Mouse (Mus musculus) heart, embryonic 10.5 days (tissue): ENCODE data around the gene Scml4. TPM values are rescaled to one million over a fixed set of nuclear protein-coding genes. Genes with fewer than 3 reads are reported as not detected.
A peak's percentile ranks its signal among the peaks of the same experiment; 100 is the strongest.

ENCODE experiments used
- DNase-seq: peaks from one replicate; pipeline ENCODE4 v3.0.0-alpha.2; 2017; ENCODE audit warnings: low spot score
- H3K27ac ChIP-seq: fragments of 300-500 bp; sonication (generic); 2 replicates; pipeline ENCODE4 v1.5.1; 2016; ENCODE audit warnings: mild to moderate bottlenecking
- H3K27me3 ChIP-seq: fragments of 300-500 bp; sonication (generic); 2 replicates; pipeline ENCODE4 v1.6.1; 2016; ENCODE audit warnings: mild to moderate bottlenecking; ENCODE audit not compliant: poor library complexity, insufficient read depth, severe bottlenecking
- H3K36me3 ChIP-seq: fragments of 300-500 bp; sonication (generic); 2 replicates; pipeline ENCODE4 v1.6.1; 2016; ENCODE audit warnings: mild to moderate bottlenecking, moderate library complexity
- H3K4me1 ChIP-seq: fragments of 300-500 bp; sonication (generic); 2 replicates; pipeline ENCODE4 v1.6.1; 2016; ENCODE audit warnings: mild to moderate bottlenecking
- H3K4me3 ChIP-seq: fragments of 300-500 bp; sonication (generic); 2 replicates; pipeline ENCODE4 v1.5.1; 2016; ENCODE audit warnings: mild to moderate bottlenecking, moderate library complexity
- H3K9me3 ChIP-seq: fragments of 300-500 bp; sonication (generic); 2 replicates; pipeline ENCODE4 v1.6.1; 2016; ENCODE audit warnings: mild to moderate bottlenecking, moderate library complexity
- WGBS: fragments of 180-500 bp; shearing (Covaris S2); methylation state at CpG from one replicate; pipeline ENCODE4 v1.1.7; 2016; 5-methylcytosine and 5-hydroxymethylcytosine counted together
- polyA plus RNA-seq: library from polyadenylated mRNA; unstranded; fragments of >200 nt; fragmentation: Nextera tagmentation; extraction: Ambion mirVana; gene quantifications from 2 replicates; pipeline ENCODE4 v1.2.1, GENCODE M21; 2016

Gene Scml4
- polyA plus RNA-seq, 1 experiment from 2014 or later, result 1.0 TPM

DNA sequence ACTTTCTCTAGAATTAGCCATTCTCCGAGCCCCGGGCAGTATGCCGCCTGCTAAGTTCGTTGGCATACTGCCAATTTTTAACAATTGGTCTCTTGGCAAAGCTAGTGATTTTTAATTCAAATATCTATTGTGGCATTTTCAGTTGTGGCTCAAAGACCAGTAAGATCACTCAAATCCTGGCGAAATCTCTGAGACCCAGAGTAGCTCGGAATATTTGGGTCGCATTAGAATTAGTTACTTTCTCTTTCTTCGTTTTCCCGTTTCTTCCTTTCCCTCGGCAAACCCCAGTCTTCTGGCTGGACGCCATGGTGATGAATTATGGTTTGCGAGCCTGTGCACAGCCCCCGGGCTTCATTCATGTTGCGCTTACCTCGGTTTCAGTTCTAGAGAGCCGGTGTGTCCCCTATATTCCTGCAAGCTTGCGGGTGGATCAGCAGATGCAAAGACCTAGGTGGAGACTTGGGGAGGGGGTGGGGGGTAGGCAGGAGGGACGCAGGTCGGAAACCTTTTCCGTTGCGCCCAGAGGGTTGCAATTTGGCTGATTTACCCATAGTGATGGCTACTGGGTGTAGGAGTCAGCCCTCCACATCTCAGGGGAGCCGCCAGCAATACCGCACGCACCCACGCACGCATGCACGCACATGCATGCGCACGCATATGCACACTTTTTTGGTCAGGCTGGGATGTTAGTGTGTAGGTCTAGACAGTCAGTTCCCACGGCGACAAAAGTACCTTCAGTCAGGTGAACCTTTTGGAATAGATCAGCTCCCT, 3.6 kb downstream of the Scml4 start:
- peak overlapping the region; percentile 46 for H3K4me3 ChIP-seq
- H3K27ac ChIP-seq, result no peak overlapping the region
- H3K4me1 ChIP-seq, result peaks cover 3% of the 10 kb centered on the region; the same call in 1 of the 2 replicates
- no peak for DNase-seq
- no peaks in the 10 kb centered on the region for H3K36me3 ChIP-seq
- peaks cover 3% of the 10 kb centered on the region; the same call in 1 of the 2 replicates for H3K27me3 ChIP-seq
- H3K9me3 ChIP-seq, result no peaks in the 10 kb centered on the region
- 52% methylated on average over 31 of the region's 31 CpGs for WGBS

DNA sequence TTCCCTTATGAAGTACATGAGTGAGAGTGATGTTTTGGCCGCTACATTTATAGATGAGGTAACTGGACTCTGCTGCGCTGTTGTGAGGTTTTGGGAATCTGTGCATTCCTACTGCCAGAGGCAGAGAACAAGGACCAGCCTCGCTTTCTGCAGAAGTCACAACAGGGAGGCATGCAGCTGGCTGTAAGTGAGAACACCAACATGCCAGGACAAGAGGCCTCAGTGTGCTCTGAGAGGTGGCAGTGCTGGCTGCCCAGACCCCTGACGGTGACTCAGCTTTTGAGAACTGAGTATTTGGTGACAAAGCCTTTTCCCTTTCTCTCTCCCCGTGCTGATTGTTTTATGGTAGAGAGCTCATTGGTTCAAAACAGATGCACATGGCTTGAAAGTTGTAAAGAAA, 4.5 kb downstream of the Scml4 start:
- Histone ChIP-seq H3K9me3 (no peaks in the 10 kb centered on the region), H3K27ac (0 out of 2 replicates have a peak overlapping the region, but pooled peaks have one; percentile 12), H3K4me1 (peaks cover 3% of the 10 kb centered on the region; the same call in 1 of the 2 replicates), H3K27me3 (peaks cover 3% of the 10 kb centered on the region; the same call in 1 of the 2 replicates), H3K4me3 (no peak overlapping the region), H3K36me3 (no peaks in the 10 kb centered on the region)
- 48% methylated on average over 5 of the region's 5 CpGs for WGBS
- no peak for DNase-seq

DNA sequence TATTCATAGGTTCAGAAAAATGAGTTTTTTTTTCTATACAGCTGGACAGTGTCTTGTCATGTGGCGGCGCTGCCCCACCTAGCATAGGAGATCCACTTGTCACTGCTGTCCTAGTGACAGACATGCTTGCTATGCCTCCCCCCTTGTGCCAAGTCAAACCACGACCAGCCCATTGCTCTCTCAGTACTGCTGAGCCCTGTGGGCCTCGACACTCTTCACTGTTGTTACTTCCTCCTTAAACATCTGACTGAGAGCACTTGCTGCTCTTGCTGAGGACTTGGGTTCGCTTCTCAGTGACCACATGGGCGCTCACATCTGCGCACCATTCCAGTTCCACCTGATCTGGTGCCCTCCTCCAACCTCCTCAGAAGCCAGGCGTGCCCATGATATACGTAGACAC, 8.2 kb downstream of the Scml4 start:
- no peaks in the 10 kb centered on the region for H3K9me3 ChIP-seq
- 80% methylated on average over 9 of the region's 9 CpGs for WGBS
- H3K27ac ChIP-seq, result no peak overlapping the region
- peaks cover 3% of the 10 kb centered on the region; the same call in 1 of the 2 replicates for H3K27me3 ChIP-seq
- H3K4me3 ChIP-seq, result no peak overlapping the region
- H3K36me3 ChIP-seq, result no peaks in the 10 kb centered on the region
- H3K4me1 ChIP-seq, result peaks cover 3% of the 10 kb centered on the region; the same call in 1 of the 2 replicates
- no peak for DNase-seq

DNA sequence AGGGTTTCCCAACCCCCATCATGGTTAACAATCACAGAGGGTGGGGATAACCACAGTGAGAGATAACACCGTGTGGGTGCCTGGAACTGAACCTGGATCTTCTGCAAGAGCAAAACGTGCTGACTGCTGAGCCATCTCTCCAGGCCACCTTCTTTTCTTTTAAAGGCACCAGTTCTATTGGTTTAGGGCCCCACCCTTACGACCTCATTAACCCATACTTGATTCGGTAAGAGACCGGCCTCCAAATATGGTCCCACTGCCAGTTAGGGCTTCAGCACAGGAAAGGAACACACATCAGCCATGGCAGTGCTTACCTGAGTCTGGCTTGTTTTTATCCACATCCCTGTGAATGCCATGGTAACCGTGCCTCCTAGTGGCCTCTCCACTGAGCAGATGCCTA, 9.3 kb downstream of the Scml4 start:
- Histone ChIP-seq H3K4me3 (no peak overlapping the region), H3K27me3 (peaks cover 3% of the 10 kb centered on the region; the same call in 1 of the 2 replicates), H3K27ac (no peak overlapping the region), H3K9me3 (no peaks in the 10 kb centered on the region), H3K4me1 (peaks cover under 1% of the 10 kb centered on the region; the same call in 1 of the 2 replicates), H3K36me3 (no peaks in the 10 kb centered on the region)
- WGBS, result 68% methylated on average over 6 of the region's 6 CpGs
- no peak for DNase-seq

DNA sequence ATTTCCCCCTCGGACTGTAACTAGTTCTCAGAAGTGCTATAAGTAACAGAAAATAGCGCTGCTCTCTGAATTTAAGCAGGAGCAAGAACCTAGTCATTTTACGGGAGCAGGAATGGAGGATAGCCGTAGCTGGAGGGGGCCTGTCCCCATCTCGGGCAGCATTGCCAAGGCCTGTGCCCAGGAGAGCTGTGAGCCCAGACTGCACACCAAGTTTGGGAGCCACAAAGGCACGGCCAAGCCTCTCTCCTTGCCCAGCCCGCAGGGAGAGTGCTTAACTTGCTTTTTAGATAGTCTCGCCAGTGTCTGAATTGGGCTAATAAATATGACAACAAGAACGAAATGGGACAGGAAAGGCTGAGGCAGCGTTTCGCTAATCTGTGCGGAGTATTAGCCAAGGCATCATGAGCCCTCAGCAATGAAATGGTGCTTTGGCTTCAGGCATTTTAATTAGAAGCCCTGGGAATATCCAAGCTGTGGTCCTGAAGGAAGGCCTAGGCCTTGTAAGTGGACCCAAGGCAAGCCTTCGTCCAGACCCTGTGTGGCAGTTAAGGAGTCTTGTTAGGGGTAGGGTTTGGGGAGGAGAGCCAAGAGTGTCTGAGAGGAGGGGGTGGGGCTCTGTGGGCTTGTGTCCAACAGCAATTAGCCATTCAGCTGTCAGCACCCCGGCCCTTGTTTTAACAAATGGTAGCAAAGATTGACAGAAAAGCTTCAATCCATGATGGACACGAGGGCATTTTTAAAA, 12.3 kb downstream of the Scml4 start:
- H3K27me3 ChIP-seq, result no peaks in the 10 kb centered on the region
- peaks cover 6% of the 10 kb centered on the region; the same call in 1 of the 2 replicates for H3K4me1 ChIP-seq
- H3K4me3 ChIP-seq, result no peak overlapping the region
- no peaks in the 10 kb centered on the region for H3K9me3 ChIP-seq
- no peak for DNase-seq
- H3K27ac ChIP-seq, result no peak overlapping the region
- 79% methylated on average over 15 of the region's 15 CpGs for WGBS
- H3K36me3 ChIP-seq, result no peaks in the 10 kb centered on the region

DNA sequence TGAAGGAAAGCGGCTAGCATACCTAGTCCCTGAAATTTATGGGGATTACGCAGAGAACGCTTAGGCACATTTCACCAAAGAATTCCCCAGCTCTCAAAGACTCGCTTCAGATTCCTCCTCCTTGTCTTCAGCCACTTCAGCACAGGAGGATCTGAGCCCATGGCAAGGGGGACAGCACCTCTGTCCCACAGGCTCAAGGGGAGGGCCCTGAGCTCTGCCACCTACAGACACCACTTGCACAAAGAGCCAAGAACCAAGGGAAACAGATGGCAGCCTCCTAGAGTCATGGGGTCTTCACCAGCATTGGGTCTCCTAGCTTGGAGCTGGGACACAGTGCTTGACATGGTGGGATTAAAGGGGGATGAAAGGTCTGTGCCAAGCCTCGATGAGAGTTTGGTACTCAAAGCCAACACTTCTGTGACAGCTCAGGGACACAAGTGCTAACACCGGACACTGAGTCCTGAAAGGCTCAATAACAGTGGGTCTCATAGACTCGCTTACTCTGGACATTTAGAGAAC, 13.0 kb downstream of the Scml4 start:
- 78% methylated on average over 7 of the region's 7 CpGs for WGBS
- H3K27ac ChIP-seq, result no peak overlapping the region
- H3K4me3 ChIP-seq, result no peak overlapping the region
- H3K36me3 ChIP-seq, result no peaks in the 10 kb centered on the region
- H3K4me1 ChIP-seq, result peaks cover 6% of the 10 kb centered on the region; the same call in 1 of the 2 replicates
- no peaks in the 10 kb centered on the region for H3K27me3 ChIP-seq
- no peaks in the 10 kb centered on the region for H3K9me3 ChIP-seq
- DNase-seq, result no peak

DNA sequence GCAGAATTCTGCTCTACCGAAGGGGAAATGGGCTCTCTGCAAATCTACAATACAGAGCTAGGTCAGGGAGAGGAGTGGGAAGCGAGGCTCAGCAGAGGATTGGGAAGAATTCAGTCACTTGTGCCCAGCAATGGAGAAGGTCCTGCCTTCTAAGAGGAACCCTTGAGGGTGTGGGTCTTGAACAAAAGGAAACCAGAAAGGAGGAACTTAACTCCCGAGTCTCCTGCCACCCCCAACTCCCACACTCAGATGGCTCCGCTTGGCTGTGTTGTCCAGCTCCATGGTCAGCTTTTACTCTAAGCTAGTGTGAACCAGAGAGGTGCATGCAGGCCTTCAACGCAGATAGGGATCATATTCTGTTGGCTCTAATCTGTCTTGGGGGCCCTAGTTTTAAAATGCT, 16.0 kb downstream of the Scml4 start:
- WGBS, result 70% methylated on average over 5 of the region's 5 CpGs
- Histone ChIP-seq H3K27ac (no peak overlapping the region), H3K27me3 (no peaks in the 10 kb centered on the region), H3K4me3 (no peak overlapping the region), H3K36me3 (no peaks in the 10 kb centered on the region), H3K9me3 (no peaks in the 10 kb centered on the region), H3K4me1 (peaks cover 13% of the 10 kb centered on the region; the same call in 1 of the 2 replicates)
- no peak for DNase-seq

DNA sequence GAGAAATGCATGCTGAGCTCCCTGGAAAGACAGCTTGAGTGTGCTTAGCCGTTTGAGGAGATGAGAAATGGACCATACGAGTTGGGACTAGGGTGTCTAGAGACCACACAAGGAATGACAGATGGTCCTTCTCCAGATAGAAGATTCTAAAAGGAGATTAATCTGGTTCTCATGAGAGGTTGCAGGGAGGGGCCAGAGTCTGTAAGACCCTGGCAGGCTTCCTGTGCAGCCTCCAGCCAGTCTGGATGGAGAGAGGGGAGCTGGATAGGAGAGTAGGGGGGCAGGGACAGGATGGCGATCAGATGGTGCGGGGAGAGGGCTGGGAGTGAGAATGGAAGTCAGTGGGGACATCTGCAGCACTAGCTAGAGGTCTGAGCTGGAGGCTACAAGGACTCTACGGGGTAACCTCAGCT, 19.1 kb downstream of the Scml4 start:
- no peak overlapping the region for H3K4me3 ChIP-seq
- H3K4me1 ChIP-seq, result peaks cover 13% of the 10 kb centered on the region; the same call in 1 of the 2 replicates
- no peaks in the 10 kb centered on the region for H3K9me3 ChIP-seq
- WGBS, result 65% methylated on average over 5 of the region's 5 CpGs
- H3K36me3 ChIP-seq, result no peaks in the 10 kb centered on the region
- no peak for DNase-seq
- no peak overlapping the region for H3K27ac ChIP-seq
- no peaks in the 10 kb centered on the region for H3K27me3 ChIP-seq

DNA sequence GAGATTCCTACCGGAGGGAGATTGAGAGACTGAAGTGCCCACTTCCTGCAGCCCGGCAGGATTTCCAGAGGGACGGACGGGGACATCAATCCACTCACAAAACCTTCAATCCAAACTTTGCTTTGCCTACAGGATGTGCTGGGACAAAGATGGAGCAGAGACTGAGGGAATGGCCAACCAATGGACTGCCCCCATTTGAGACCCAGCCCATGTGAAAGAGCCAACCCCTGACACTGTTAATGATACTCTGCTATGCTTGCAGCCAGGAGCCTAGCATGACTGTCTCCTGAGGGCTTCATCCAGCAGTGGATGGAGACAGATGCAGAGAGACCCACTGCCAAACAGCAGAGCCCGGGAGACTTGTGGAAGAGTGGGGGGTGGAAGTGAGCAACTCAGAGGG, 19.5 kb downstream of the Scml4 start:
- H3K36me3 ChIP-seq, result no peaks in the 10 kb centered on the region
- H3K27me3 ChIP-seq, result no peaks in the 10 kb centered on the region
- H3K4me1 ChIP-seq, result peaks cover 13% of the 10 kb centered on the region; the same call in 1 of the 2 replicates
- no peak overlapping the region for H3K4me3 ChIP-seq
- 60% methylated on average over 5 of the region's 5 CpGs for WGBS
- no peaks in the 10 kb centered on the region for H3K9me3 ChIP-seq
- H3K27ac ChIP-seq, result no peak overlapping the region
- DNase-seq, result no peak

DNA sequence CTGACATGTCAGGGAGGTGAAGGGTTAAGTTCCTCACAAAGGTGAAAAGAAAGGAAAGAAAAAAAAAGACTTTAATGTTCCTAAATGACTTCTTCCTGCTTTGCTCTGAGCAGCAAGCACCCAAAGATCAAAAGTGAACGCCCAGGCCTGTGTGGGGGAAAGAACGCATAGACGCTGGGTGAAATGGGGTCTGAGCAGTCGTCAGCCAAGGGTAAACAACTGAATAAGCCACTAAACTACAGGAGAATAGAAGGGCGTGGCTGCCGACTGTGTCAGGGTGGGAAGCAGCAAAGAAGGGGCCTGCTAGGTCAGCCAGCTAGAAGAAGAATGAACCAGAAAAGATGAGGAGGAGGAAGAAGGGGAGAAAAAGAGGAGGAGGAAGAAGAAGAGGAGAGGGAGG, 26.9 kb downstream of the Scml4 start:
- 20% methylated on average over 6 of the region's 6 CpGs for WGBS
- DNase-seq, result peak; percentile 62
- Histone ChIP-seq H3K9me3 (no peaks in the 10 kb centered on the region), H3K4me1 (no peaks in the 10 kb centered on the region), H3K36me3 (no peaks in the 10 kb centered on the region), H3K4me3 (0 out of 2 replicates have a peak overlapping the region, but pooled peaks have one; percentile 24), H3K27me3 (no peaks in the 10 kb centered on the region), H3K27ac (no peak overlapping the region)

DNA sequence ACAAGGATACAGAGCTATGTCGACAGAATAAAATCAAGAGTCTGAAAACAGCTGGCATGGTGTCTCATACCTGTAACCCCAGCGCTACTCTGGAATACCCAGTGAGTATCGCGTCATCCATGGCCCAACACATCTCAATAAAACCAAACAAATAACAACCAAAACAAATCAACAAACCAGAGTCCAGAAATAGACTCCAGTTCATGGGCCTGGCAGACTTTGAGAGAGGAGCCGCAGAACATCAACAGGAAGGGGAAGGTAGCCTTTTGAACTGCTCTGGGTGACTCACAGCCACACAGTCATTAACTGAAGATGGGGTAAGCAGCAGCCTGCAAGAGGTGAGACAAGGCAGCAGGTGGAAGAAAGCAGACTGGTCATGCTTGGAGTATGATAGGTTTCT, 28.1 kb downstream of the Scml4 start:
- no peaks in the 10 kb centered on the region for H3K27me3 ChIP-seq
- no peaks in the 10 kb centered on the region for H3K36me3 ChIP-seq
- H3K9me3 ChIP-seq, result no peaks in the 10 kb centered on the region
- no peak overlapping the region for H3K27ac ChIP-seq
- no peaks in the 10 kb centered on the region for H3K4me1 ChIP-seq
- DNase-seq, result no peak
- no peak overlapping the region for H3K4me3 ChIP-seq
- WGBS, result 79% methylated on average over 5 of the region's 5 CpGs

DNA sequence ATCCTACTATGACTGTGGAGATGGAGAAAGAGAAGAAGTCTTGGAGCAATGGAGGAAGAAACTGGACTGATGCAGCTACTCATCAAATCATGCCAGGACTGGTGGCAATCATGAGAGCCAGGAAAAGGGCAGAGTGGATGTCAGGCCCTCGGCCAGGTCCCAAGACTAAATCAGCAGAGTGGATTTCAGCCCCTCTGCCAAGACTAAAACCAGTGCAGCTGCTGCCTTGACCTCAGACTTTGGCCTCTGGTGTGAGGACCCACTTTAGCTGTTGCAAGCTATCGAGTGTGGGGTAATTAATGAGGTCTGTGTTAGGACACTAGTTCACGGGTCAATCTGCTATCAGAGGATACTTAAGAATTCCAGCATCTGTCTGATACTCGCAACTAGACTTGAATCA, 30.2 kb downstream of the Scml4 start:
- Histone ChIP-seq H3K27ac (no peak overlapping the region), H3K4me1 (peaks cover 16% of the 10 kb centered on the region), H3K4me3 (no peak overlapping the region), H3K9me3 (no peaks in the 10 kb centered on the region), H3K27me3 (no peaks in the 10 kb centered on the region), H3K36me3 (no peaks in the 10 kb centered on the region)
- WGBS, result 69% methylated on average over 4 of the region's 4 CpGs
- DNase-seq, result no peak

DNA sequence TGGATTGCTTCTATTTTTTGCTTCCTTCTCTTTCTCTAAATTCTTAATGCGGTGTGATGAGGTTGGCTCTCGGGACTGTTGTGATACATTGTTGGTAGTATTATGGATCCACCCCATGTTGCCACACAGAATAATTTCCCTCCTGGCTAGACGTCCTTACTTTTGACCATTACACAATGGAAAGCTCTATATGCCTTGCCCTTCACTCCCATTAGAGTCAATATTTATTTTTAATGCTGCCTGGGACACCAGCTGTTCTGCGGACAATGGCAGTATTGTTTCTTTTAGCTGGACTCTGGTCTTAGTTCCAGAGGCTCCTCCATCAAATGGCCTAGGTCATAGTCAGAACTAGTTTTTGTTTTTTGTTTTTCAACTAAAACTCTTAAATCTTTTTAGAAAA, 32.1 kb downstream of the Scml4 start:
- Histone ChIP-seq H3K36me3 (no peaks in the 10 kb centered on the region), H3K4me3 (no peak overlapping the region), H3K9me3 (no peaks in the 10 kb centered on the region), H3K27me3 (no peaks in the 10 kb centered on the region), H3K27ac (no peak overlapping the region), H3K4me1 (peaks cover 16% of the 10 kb centered on the region)
- DNase-seq, result no peak
- WGBS, result 74% methylated on average over 4 of the region's 4 CpGs
